Mouse (Mus musculus): ENCODE results near the gene Cd164. TPM values are rescaled to one million over a fixed set of nuclear protein-coding genes. Genes with fewer than 3 reads are reported as not detected.

Cd164 gene
- total RNA-seq (2023), result 100 to 1,000 TPM; 226 to 236 TPM

GRCm38 (mm10) chr10:41518981-41519618, at the start of gene Cd164:
Gene Cd164 (plus strand): TSS chr10:41519414.

DNA sequence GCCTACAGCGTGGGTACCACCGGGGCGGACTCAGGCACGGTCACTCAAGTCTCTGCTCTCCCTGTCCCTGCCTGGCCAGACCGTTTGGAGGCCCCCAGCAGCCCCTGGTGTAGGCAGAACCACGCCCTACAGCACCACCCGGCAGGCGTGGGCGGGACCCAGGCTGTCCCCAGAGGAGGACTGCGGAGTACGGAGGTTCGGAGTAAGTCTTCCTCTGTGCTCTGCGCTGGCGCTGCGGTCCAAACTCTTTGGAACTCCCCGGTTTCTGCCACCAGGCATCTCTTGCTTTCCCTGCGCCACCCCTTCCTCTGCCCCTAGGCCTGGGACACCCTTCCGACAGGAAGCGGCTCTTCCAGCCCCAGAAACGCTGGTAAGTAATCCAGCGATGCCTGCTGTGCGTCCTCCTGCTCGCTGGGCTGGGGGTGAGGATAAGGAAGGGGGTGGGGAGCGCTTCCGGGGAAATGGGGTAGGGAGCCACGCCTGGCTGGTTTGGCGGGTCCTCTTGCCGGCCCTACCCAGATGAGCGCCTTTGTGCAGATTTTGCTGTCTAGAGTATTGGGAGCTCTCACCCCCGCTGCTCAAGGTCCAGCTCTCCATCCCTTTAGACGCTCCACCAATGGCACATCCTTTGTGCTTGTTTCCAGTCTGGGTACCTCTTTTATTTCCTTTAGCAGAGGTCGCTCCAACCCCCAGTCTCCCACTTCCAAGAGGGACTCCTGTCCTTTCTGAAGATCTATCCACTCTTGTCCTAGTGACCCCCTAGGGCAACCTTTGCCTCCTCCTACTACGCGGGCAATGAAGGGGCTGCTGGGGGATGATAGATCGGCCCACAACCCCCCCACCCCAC, 42.8 kb upstream of the Cd164 start, which contains the start of gene Mical1:
TSS of gene Mical1 (plus strand) at position 144 of the 847 bp plus-strand sequence.

GRCm38 (mm10) chr10:41489708-41490517, 29.3 kb upstream of the Cd164 start, which contains the start of the genes Smpd2 and Ppil6:
Gene Smpd2 (minus strand): TSS chr10:41490369.
Gene Ppil6 (plus strand): TSS chr10:41490439.

Other genes starting within 250 kb of the Cd164 start
- gene Fig4, start 216.2 kb upstream of the Cd164 start, total RNA-seq (2023), result 10 to 100 TPM; 15.2 to 15.4 TPM
- gene Ak9, start 215.4 kb upstream of the Cd164 start, total RNA-seq (2023), result under 1 TPM in 1 of 2 experiments, not detected in 1; 0.07 TPM
- gene Zbtb24, start 69.0 kb upstream of the Cd164 start, total RNA-seq (2023), result 10 to 100 TPM; 20.8 to 21.0 TPM
- gene Mical1, start 43.1 kb upstream of the Cd164 start, total RNA-seq (2023), result 100 to 1,000 TPM; 258 to 270 TPM
- gene Smpd2, start 29.0 kb upstream of the Cd164 start, total RNA-seq (2023), result 10 to 100 TPM; 14.2 to 17.8 TPM
- gene Ppil6, start 29.0 kb upstream of the Cd164 start, total RNA-seq (2023), result not detected
- gene Ccdc162, start 197.2 kb downstream of the Cd164 start, total RNA-seq (2023), result 1 to 10 TPM; 3.2 to 4.5 TPM